Mouse (Mus musculus) cerebellum, postnatal 4 days (tissue): ENCODE measurements around the gene Rflnb.
A peak's percentile ranks its signal among the peaks of the same experiment; 100 is the strongest.

Experiments
- DNase-seq, 2 experiments: peaks; one replicate each; pipeline ENCODE4 v3.0.0; 2022; ENCODE audit warnings: low spot score in 2 of 2, mixed read lengths in 1 of 2

The Rflnb gene

GRCm38 (mm10) chr11:76027139-76028071 is at the start of gene Rflnb:
Gene Rflnb (minus strand): TSS chr11:76027782.
- DNase-seq, result peak; percentile 56 to 79

DNA sequence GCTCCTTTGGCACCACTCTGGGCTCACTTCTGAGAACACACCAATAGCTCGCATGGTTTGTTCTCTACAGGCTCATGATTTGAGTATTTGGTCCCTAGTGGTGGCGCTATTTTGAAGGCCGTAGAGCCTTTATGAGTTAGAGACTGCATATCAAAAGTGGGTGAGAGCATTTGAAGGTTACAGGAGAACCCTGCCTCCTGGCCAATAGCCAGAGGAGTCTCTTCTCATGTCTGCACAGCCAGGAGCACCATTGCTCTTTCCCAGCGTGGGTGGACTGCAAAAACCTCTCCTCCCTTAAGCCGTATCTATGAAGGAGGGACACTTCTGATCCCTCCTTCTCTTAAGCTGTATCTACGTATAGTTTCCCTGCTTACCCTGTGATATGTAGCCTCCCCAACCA is 49.8 kb upstream of the Rflnb start:
- no peak for DNase-seq

DNA sequence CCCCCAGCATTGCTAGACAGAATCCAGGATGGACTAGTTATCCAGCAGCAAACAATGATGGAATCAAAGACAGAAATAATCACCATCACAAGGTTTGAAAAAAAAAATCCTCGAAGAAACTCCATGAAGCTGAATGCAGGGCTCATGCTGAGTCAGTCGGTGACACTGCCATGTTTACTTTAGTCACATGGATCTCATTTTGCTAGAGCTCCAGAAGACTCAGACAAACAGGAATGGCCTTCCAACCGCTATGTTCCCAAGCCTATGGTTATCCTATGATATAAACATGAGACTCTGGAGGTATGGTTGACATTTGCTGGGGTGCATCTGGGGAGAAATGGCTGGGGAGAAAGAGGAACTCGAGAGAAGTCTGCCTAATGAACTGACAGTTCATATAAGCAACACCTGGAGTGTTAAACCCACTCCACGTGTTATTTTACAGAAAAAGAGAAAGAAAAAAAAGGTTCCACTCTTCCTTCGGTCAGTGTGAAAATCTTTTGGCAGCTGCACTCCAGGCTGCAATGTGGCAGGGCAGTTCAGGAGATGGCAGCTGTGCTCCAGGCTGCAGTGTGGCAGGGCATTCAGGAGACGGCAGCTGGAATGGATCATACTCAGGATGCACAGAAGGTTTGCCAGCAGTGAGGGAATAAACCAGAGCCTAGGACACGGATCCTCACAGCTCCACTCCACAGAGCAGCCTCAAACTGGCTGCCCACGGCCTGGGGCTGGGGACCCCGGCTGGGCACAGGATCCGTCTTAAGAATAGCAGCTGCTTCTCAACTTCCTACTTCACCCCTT is 46.9 kb upstream of the Rflnb start:
- no peak for DNase-seq

DNA sequence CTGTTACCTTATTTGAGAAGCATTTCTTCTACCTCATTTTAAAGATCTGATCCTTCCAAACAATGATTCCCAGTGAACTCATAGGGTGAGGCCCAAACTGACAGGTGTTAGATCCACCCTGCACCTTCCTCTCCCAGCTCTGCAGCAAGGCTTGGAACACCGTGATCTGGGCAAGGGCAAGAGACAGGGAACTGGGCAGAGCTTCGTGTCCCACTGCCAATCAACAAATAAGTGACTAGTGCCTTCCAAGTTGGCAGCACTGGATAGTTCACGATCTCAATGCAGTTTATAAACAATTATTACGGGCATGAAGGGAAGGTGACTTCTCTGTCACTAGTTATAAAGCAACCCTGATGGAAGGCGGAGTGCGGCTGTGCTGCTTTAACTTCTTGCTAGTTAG is 42.2 kb upstream of the Rflnb start:
- no peak for DNase-seq

GRCm38 (mm10) chr11:76066563-76067156 is 39.1 kb upstream of the Rflnb start:
- DNase-seq, result no peak

- no peak for DNase-seq
These were observed 38.0 kb upstream of the Rflnb start for GRCm38 (mm10) chr11:76065521-76066095.

DNA sequence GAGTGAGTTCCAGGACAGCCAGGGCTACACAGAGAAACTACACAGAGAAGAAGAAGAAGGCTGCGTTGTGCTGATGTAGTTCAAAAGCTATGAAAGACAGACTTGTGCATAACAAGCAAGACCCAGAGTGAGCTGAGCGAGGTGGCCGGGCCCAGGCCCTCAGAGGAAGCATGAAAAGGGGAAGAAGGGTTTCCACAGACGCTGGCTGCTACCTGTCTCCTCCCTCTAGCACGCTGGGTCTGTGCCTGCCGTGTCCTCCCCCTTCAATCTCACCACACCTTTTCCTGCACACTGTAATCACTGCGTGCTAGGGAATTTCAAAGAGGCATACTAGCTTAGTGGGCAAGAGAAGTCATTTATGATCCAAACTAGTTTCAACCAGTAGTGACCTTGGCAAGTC is 36.8 kb upstream of the Rflnb start:
- DNase-seq, result no peak

GRCm38 (mm10) chr11:76060906-76061305 is 33.3 kb upstream of the Rflnb start:
- DNase-seq, result no peak

GRCm38 (mm10) chr11:76059971-76060370 is 32.4 kb upstream of the Rflnb start:
- no peak for DNase-seq

DNA sequence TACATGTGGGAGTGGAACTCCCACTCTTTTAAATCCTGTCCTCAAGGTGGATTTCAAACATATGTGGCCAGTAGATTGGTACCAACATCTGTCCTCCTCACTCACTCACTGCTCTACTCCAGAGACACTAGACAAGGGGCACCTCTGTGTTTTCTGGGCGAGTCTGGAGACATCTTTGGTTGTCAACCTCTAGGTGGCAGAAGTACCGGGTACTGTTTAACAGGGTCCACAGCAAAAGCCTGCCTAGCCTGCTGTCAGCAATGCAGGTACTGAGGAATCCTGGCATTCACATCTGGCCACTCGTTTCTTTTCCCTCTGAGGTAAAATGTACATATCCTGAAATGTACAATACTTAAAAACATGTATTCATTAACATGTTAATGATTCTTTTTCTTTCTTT is 28.9 kb upstream of the Rflnb start:
- no peak for DNase-seq

GRCm38 (mm10) chr11:76052496-76052895 is 24.9 kb upstream of the Rflnb start:
- no peak for DNase-seq

- DNase-seq, result no peak
These were observed 23.5 kb upstream of the Rflnb start for GRCm38 (mm10) chr11:76050967-76051512.

DNA sequence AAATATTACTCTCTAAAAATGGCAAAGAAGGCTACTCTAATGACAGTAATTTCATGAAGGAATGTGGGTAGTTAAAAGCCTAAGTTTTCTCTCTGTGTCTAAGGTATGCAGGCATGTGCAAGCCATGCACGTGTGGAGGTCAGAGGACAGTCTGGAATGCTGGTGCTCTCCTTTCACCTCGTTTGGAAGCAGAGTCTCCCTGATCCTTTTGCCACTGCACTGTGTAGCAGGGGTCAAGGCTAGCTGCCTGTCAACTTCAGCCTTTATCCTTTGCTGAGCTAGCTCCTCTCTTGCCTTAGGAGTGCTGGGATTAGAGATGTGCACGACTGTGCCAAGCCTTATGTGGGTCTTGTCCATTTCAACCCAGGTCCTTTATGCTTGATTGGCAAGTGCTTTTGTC is 22.9 kb upstream of the Rflnb start:
- no peak for DNase-seq

DNA sequence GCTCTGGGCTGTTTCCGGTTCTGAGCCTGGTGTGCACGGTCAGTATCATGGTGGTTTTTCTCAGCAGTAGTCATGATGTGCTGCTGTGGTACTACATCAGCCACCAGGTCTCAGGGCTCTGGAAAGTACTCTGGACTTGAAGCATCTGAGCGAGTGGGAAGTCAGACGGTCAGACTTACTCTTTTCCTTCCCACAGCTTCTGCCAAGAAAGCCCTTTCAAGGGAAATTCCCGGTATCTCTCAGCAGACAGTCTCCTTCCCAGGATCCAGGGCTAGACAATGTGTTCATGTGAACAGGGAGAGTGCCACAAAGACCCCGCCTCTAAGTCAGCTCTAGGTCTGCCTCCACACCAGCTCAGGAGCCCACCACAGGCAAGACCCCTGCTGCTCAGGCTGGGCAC is 17.8 kb upstream of the Rflnb start:
- no peak for DNase-seq

DNA sequence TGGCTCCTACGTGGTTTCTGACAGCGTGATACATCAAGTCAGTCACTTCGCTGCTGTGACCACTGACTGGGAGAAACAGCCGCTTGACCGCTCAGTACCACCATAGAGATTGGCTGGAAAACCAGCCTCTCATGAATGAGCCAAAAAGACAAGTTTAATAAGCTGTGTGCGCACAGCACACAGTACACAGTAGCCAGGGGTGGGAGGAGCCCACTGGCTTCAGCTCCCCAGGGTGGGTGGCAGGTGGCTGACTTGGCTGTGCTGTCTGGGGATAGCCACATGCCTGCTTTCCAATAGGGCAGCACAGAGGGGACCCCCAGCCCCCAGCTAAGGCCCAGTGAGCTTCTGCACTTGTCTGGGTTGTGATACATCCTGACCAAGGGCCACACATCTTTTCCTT is 16.9 kb upstream of the Rflnb start:
- DNase-seq, result peak in 1 of 2 experiments; percentile 37

DNA sequence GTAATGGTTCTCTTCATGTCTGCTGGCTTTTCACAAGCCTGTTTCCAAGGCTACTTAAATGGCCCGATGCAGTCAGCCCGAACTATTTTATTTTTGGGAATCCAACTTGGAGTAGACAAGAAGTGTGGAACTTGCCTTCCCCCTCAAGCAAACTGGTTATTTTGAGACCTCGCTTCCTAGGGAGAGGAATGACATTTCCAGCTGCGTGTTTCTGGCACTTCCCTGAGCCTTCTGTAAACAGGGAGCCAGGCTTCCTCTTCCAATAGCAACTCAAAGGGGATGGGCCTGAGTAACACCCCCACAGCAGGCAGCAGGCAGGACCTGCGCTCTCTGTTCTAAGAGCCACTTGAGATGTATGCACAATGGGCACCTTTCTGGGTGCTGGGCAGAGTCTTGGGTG is 15.3 kb upstream of the Rflnb start:
- DNase-seq, result no peak

DNA sequence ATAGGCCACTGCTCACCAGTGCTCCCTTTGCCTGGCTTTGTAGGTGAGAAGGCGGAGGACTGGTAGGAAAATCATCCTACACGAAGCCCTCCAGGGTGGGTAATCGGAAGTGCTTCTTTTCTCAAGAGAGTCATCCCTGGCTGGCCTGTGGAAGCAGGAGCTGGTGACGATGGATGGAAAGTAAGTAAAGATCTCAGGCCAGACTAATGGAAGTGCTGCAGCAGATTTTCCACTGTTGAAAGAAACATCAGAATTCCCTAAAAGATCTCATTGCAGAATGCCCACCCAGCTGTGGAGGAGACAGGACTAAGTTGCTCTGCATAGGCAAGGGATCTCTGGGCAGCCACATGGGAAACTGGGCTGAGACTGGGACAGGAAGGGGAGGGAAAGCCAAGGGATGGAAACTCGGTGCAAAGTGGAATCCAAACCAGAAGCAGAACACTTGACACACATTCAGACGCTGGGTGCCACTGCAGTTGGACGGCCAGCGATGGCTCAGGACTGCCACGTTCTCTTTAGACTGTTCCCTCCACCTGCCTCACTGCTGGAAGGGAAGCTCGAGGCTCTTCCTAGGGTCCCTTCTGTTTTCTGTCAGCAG is 14.6 kb upstream of the Rflnb start:
- no peak for DNase-seq

DNA sequence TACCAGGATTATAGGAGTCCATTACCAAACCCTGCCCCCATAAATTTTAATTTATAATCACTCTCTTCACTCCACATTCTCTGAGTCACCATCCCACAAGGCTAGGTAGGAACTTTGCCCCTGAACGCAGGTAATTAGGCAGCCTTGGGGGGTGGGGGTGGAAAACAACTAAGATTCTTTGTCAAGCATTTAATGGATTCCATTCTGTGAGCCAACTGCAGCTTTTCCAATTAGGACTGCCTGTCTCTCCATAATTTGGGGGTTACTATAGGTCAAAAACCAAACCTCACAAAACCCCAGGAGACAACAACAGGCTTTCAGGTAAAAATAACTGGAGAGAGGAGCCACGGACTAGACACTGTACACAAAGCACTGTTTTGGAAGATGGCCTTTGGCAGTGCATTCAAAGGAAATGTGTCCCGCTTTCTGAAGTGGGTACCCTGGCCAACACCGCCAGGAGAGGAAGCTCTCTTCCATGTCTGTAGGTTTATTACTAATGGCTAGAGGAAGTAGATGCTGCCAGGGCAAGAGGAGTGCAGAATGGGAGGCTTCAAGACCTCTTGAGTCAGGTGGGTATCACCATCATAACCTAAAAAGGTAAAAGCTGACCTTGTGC is 13.3 kb upstream of the Rflnb start:
- DNase-seq, result no peak

DNA sequence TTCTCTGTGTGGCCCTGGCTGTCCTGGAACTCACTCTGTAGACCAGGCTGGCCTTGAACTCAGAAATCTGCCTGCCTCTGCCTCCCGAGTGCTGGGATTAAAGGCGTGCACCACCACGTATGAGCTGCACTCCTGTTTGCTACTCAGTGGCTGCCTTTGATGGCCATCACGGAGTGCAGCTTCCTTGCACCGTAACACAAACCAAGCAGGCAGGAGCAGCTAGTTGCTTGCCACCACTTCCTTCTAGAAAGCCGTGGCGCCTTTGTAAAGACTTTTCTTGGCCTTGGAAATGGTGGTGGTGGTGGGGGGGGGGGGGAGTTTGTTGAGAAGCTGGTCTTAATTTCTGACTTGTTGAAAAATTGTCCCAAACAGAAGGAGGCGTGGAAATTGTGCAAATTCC is 12.5 kb upstream of the Rflnb start:
- DNase-seq, result no peak

GRCm38 (mm10) chr11:76039271-76040053 is 11.9 kb upstream of the Rflnb start:
- no peak for DNase-seq
